Mouse (Mus musculus): ENCODE measurements around the gene Ntn1.

DNA sequence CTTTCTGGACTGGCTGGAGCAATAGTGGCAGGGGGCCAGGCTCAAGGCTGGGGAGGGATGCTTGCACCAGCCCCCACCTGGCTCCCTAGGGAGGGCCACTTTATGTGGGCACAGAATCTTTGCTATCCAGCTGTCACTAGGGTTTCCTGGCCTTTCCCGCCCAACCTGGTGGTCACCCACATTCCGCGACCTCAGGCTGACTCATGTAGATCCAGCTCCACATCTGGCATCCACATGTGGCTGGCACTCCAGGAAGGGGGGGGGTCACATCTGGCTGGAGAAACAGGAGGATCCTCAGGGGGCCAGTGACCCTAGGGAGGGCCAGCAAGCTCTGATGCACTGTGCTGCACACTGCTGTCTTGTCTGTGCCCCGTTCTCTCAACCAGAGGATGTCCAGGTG lies 179.9 kb downstream of the Ntn1 start:
- TF ChIP-seq POLR2A (IDR thresholded peaks at IDR 0.05; ENCODE audit: borderline replicate concordance, low read depth, low read length) (no peak), CTCF (IDR thresholded peaks at IDR 0.05; ENCODE audit: low read depth, low read length) (no peak)

Data from bone marrow macrophage, adult 2 months (primary cell).